Mouse (Mus musculus): ENCODE results near the gene Tspan8.
"Not testable (repeated sequence)": the region's sequence is repeated elsewhere in the genome, so short reads cannot be mapped to it uniquely, and the experiment has no call there.

Gene Tspan8

GRCm38 (mm10) chr10:115816511-115816910 is at the start of gene Tspan8:
Gene Tspan8 (plus strand): TSS chr10:115816832.
- DNase-seq, result no peak

GRCm38 (mm10) chr10:115770032-115770431 is 46.6 kb upstream of the Tspan8 start:
- no peak for DNase-seq

GRCm38 (mm10) chr10:115774451-115774850 is 42.2 kb upstream of the Tspan8 start:
- no peak for DNase-seq

- no peak for DNase-seq
Observed at GRCm38 (mm10) chr10:115775945-115776905, 40.4 kb upstream of the Tspan8 start.

- DNase-seq, result no peak
Observed at GRCm38 (mm10) chr10:115777366-115777765, 39.3 kb upstream of the Tspan8 start.

GRCm38 (mm10) chr10:115778624-115779023 is 38.0 kb upstream of the Tspan8 start:
- DNase-seq, result no peak

- DNase-seq, result no peak
Observed at GRCm38 (mm10) chr10:115780239-115781016, 36.2 kb upstream of the Tspan8 start.

- DNase-seq, result no peak
Observed at GRCm38 (mm10) chr10:115783232-115783631, 33.4 kb upstream of the Tspan8 start.

GRCm38 (mm10) chr10:115790788-115791187 is 25.8 kb upstream of the Tspan8 start:
- DNase-seq, result no peak

- DNase-seq, result no peak
Observed at GRCm38 (mm10) chr10:115796072-115796788, 20.4 kb upstream of the Tspan8 start.

- DNase-seq, result no peak
Observed at GRCm38 (mm10) chr10:115801464-115801863, 15.2 kb upstream of the Tspan8 start.

- not testable (repeated sequence) for DNase-seq
Observed at GRCm38 (mm10) chr10:115803013-115803412, 13.6 kb upstream of the Tspan8 start.

GRCm38 (mm10) chr10:115803765-115804164 is 12.9 kb upstream of the Tspan8 start:
- DNase-seq, result no peak

GRCm38 (mm10) chr10:115805987-115806386 is 10.6 kb upstream of the Tspan8 start:
- no peak for DNase-seq

- DNase-seq, result no peak
Observed at GRCm38 (mm10) chr10:115809169-115809568, 7.5 kb upstream of the Tspan8 start.

GRCm38 (mm10) chr10:115811519-115811918 is 5.1 kb upstream of the Tspan8 start:
- DNase-seq, result no peak

- no peak for DNase-seq
Observed at GRCm38 (mm10) chr10:115814878-115815277, 1.8 kb upstream of the Tspan8 start.

GRCm38 (mm10) chr10:115817056-115817724 is 558 bp downstream of the Tspan8 start:
- DNase-seq, result no peak

- DNase-seq, result no peak
Observed at GRCm38 (mm10) chr10:115825289-115825688, 8.7 kb downstream of the Tspan8 start.

- no peak for DNase-seq
Observed at GRCm38 (mm10) chr10:115828872-115829271, 12.2 kb downstream of the Tspan8 start.

GRCm38 (mm10) chr10:115829696-115830095 is 13.1 kb downstream of the Tspan8 start:
- no peak for DNase-seq

- no peak for DNase-seq
Observed at GRCm38 (mm10) chr10:115830726-115831125, 14.1 kb downstream of the Tspan8 start.
